Mouse (Mus musculus) lung, postnatal 0 days (tissue): ENCODE results near the gene Bpifa5.

Source experiments
- CTCF ChIP-seq: IDR thresholded peaks from 2 replicates; pipeline ENCODE4 v1.5.1; 2016; ENCODE audit warnings: antibody characterized with exemption, mild to moderate bottlenecking
- EP300 ChIP-seq: IDR thresholded peaks from 2 replicates; pipeline ENCODE4 v1.6.1; 2016; ENCODE audit warnings: antibody characterized with exemption, mild to moderate bottlenecking, control low read depth

GRCm38 (mm10) chr2:154189877-154190434 lies 27.5 kb downstream of the Bpifa5 start:
- no peak for TF ChIP-seq CTCF
- TF ChIP-seq EP300 = no peak
